Mouse (Mus musculus): Measurements from ENCODE around the gene Capn2.
A peak's percentile ranks its signal among the peaks of the same experiment; 100 is the strongest.

Capn2 gene

GRCm38 (mm10) chr1:182523692-182524091, 6.3 kb upstream of the Capn2 start:
- DNase-seq, result no peak

DNA sequence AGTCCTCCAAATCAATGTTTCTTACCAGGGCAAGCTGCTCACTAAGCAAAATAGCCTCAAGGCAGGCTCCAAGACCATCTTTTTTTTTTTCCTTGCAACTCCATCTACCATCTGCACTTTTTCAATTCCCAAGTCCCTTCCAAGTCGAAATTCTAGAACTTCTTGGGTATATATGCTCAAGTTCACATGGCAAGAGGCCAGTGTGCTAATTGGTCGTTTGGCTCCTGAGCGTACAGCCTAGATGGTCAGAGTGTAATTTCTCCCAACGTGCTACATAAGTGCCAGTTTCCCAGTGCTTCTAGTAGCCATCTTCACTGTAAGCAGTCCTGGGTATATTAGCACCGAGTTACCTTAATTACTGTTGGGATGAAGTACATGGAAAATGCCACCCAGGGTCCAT, 5.6 kb upstream of the Capn2 start:
- no peak for DNase-seq

DNA sequence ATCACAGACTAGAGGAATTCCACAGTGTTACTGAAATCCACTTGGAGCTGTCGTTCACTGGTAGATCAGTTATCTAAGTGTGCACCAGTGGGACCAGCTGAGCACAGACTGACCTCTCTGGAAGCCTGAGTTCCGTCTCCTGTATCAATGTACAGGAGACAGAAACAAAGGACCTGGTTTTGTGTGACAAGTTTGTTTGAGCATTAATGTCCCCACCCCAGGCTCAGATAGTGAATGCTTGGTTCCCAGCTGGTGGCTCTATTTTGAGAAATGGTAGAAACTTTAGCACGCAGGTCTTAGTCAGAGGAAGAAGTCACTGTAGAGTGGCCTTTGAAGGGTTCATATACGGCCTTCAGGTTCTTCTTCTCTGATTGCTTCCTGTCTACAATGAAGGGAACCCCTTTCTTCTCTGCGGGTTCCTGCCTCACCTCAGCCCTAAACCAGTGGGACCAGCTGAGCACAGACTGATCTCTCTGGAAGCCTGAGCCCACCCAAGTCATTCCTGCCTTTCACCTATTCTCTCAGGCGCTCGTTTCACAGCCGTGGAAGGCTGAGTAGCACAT, 3.6 kb upstream of the Capn2 start:
- no peak for DNase-seq

GRCm38 (mm10) chr1:182520091-182520937, 2.9 kb upstream of the Capn2 start:
- DNase-seq, result no peak

- DNase-seq, result no peak
Measured at GRCm38 (mm10) chr1:182519341-182519740, 1.9 kb upstream of the Capn2 start.

GRCm38 (mm10) chr1:182518811-182519210, 1.4 kb upstream of the Capn2 start:
- no peak for DNase-seq

DNA sequence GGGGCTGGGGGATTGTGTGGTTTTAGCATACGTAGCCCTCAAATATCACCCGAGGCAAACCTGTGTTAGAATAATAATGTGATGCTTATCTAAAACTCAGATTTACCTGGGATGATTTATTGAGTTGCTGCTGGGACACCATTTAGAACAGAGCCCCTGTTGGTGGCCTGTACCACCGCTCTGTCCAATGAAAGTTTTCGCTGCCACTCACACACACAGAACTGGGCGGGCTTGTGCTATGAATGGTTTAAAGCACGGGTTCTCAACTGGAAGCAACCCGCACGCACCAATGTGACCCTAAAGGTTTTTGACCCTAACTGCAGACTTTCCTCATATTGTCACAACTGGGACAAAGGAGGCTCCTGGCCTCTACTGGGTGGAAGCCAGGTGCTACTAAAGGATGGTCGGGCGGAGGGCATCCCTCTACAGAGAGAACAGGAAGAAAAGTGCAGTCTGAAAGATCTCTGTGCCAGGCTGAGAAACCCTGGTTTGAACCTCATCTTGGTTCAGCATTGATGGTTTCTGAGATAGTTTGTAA, 804 bp upstream of the Capn2 start:
- no peak for DNase-seq

DNA sequence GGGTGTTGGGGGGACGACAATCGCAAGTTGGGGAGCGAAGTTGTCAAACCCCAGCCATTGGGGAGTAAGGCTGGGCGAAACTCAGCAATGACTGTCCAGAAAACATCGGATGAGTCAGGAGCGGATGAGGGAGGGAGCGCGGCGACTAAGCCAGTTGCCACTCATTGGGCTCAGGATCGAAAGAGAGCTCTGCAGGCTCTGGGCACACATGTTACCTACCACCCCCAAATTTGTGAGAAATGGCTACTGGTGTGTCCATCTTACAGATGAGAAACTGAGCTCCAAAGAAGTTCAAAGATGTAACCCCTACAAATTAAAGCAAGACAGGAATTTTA, 236 bp upstream of the Capn2 start:
- DNase-seq, result no peak

- DNase-seq, result no peak
Measured at GRCm38 (mm10) chr1:182514803-182515590, 2.4 kb downstream of the Capn2 start.

DNA sequence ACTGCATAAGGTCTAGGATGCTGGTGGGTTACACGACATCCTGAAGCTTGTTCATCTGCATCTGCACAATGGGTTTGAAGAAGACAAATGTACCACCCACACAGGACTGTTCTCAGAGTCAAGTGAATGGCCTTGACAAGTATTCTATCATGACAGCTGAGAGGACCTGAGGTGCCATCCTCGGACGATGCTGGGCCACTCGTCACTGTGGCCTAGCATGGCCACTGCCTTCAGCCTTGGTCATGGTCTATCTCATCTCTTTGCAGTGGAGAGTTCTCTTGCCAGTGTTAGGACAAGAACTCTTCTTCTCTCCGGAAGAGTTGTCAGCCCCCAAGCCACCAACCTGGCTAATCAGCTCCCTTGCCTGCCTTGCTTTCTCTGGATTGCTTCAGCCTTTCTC, 3.7 kb downstream of the Capn2 start:
- no peak for DNase-seq

- no peak for DNase-seq
Measured at GRCm38 (mm10) chr1:182512901-182513410, 4.5 kb downstream of the Capn2 start.

GRCm38 (mm10) chr1:182511778-182512177, 5.6 kb downstream of the Capn2 start:
- DNase-seq, result no peak

DNA sequence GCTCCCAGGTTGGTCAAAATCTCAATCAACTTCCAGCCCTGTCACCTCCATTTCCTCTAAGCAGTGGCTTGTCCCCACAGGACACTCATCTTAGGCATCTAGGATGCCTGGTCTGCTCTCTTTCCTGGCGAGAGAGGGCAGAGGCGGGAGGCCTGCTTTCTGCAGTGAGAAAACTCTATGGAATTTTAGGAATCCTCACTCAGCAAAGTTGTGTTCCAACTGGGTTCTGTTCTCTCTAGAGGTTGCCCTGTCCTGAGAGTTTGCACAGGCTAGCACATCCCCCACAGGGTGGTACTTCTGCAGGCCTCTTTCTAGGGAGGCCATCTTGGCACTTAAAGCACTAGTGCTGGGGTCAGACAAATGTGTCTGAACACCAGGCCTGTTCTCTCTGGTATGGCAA, 6.3 kb downstream of the Capn2 start:
- DNase-seq, result no peak

DNA sequence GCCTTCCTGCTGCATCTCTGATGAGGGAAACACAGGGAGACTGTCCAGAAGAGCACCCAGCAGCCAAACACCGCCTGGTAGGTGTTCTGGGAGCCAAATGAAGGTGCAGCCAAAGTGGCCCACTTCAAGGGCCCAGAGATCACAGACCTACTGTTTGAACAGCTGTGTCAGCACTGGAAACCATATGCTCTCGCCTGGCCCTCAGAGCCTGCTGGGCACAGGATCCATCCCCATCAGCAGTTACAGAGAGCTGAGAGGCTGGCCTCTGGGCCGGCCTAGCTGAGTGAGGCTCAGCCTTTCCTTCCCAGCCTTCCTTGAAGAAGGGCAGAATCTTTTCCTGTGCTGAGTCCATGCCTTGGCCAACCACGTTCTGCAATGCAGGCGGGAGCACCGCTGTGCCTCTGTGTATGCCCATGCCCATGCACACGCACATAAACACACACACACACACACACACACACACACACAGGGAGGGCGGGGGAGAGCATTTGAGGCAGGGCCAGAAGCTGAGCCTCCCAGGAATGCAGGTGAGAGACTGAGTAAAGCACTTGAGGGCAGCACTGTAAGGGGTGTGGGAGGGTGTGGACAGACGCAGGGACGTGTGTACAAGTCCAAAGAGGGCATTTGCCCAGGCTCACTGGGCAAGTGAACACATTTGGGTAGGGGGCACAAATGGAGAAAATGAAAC, 8.2 kb downstream of the Capn2 start:
- peak; percentile 35 to 38 for DNase-seq

- DNase-seq, result no peak
Measured at GRCm38 (mm10) chr1:182506229-182506986, 11.0 kb downstream of the Capn2 start.

GRCm38 (mm10) chr1:182505291-182505690, 12.1 kb downstream of the Capn2 start:
- no peak for DNase-seq

DNA sequence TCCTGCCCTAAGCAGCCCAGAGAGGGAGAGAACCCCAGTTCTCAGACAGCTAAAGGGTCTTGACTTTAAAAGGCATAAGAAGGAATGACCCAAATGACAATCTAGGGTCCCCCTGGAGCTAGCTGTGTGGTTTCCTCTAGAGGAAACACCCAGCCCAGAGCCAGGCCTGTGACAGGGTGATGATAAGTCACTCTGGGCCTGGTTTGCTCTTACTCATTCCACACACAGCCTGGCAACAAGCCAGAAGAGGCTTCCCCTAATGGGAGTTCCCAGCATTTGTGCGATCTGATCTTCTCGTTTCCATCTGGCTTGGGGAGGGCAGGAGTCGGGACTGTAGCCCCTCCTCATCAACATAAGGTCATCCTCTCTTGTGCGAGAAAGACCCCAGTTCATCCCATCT, 13.2 kb downstream of the Capn2 start:
- DNase-seq, result no peak

DNA sequence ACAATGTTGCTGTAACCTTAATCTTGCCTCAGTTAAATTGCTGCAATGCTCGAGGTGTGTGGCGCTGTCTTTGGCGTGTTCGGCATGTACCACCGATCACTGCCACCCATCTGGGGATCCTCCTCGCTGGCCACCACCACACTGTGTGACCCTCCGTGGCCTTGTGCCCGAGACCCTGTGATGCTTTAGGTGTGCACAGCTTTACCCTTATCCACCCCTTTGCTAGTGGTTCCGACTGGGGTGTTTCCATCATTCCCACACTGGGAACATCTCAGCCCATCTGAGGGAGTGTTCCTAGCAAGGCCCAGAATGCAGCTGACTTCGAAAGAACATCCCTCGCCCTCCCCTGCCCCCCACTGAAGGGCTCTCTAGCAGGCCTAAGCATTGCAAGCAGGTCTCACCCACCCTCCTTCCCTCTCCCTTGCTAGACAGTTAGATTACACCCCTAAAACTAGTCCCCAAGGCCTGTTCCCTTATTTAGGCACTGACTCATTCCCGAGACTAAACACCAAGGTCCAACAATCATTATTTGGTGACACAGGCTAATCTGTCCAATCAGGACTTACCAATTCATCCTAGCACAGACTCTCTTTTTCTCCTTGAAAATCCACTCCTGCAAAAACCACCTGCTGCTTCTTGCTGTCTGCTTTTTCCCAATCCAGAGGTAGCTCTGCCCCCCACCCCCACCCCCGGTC, 14.1 kb downstream of the Capn2 start:
- DNase-seq, result no peak

DNA sequence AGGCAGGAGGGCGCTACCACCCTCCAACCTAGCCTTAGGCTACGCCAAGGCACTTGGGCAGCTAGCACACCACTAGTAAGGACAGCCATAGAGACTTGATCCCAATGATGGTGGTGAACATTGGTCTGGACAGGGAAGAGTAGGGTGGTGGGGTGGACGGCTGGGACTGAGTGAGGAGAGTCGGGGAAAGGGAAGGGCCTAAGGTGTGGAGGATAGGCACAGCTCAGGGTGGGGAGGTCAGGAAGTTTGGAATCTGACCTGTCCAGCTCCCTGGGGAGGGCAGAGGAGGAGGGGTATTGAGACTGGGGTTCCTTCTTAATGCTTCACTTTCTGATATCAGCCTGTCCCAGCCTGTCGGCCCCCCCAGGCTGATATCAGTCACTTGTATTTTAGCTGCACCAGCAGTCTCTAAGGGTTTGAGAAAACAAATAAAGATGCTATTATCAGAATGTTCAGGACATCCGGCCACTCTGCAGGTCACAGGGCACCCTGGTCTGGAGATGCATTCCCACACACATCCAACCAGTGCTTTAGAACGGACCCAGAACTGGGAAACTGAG, 14.8 kb downstream of the Capn2 start:
- no peak for DNase-seq

GRCm38 (mm10) chr1:182501815-182502405, 15.5 kb downstream of the Capn2 start:
- no peak for DNase-seq

DNA sequence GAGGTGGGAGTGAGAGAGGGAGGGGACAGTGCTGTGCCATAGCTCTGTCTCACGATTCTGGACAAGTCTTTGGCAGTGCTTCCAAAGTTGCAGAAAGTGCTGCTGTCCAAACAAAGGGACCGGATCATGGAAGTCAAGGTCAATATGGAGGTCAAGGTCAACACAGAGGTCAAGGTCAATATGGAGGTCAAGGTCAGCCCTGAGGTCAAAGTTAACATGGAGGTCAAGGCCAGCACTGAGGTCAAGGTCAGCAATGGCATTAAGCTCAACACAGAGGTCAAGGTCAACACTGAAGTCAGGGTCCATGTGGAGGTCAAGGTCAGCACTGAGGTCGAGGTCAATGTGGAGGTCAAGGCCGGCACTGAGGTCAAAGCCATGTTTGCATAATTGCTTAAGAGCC, 16.6 kb downstream of the Capn2 start:
- no peak for DNase-seq
